Mouse (Mus musculus): ENCODE data around the gene Dgke. TPM values are rescaled to one million over a fixed set of nuclear protein-coding genes. Genes with fewer than 3 reads are reported as not detected.
"Not testable (repeated sequence)": the region's sequence is repeated elsewhere in the genome, so short reads cannot be mapped to it uniquely, and the experiment has no call there.

The Dgke gene
- total RNA-seq, 2 experiments from 2014 or later = 10.0 to 14.3 TPM

DNA sequence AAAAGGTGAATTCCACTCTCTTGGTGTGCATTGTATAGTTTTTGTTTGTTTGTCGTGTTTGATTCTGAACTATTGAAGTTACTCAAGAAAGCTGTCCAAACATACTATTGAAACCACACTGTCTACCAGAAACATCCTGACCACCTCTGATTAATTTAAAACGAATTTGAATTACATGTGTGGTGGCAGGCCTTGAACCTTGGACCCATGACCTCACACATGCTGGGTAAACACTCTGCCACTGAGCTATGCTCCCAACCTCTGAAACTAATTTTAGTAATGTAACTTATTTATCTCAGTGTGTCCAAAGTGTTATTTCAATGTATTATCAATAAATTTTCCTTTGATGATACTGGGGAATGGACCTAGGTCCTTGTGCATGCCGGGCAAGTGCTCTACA, 59.1 kb downstream of the Dgke start:
- DNase-seq = no peak
- intact Hi-C loops (cut with DNase I) = no loop called here

DNA sequence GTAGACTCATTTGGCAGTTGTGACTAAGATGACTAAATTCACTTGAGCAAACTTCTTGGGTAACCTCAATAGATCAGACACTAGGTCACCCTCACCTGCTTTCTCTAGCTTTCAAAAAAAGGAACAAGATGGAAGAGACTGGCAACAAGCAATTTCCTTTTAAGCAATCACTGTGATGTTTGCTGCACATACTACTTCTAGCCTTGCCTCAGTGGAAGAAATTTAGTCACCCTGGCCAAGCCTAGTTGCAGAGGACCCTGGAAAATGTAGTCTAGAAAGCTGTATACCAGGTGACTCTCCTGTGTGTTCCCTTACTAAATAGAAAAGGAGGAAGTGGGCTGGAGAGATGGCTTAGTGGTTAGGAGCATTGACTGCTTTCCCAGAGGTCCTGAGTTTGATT, 60.2 kb downstream of the Dgke start:
- no peak for DNase-seq
- intact Hi-C loops (cut with DNase I) = no loop called here

DNA sequence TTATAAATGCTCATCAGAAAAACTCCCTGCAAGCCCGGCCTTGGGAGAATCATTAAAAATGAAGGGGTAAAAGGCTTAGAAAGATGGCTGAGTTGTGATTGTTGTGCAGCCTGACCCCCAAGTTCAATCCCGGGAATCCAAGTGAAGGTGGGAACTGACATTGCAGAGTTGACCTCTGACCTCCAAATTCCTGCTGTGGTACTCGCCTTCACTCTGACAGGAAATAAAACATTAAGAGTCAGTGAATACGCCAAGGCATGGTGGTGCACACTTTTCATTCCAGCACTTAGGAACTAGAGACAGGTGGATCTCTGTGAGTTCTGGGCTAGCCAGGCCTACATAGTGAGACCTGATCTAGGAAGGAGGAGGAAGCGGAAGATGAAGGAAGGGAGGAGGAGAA, 61.2 kb downstream of the Dgke start:
- DNase-seq = no peak
- intact Hi-C loops (cut with DNase I) = loop anchor here (2.0 kb wide), 1 partner anchor 15 kb away; no protein-coding TSS in a partner anchor

DNA sequence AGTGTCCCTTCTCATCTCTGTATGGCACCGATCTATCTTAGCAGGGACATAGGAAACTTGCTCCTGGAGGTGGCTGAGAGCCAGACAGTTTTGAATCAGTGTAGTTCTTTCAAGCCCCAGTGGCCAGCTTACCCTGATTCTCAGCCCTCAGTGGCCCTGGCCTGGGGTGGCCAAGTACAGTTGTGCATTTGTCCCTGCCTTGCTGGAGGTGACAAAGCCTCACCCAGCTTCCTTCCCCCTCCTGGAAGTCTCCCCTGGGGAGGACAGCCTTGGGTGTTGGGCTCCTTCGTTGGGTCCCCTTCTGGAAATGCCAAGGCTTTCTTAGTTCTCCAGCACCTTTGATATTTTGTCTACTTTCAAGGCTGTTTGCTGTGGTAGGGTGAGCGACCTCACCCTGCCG, 62.9 kb downstream of the Dgke start:
- intact Hi-C loops (cut with DNase I) = loop anchor here (2.0 kb wide), 1 partner anchor 17 kb away; no protein-coding TSS in a partner anchor
- no peak for DNase-seq

DNA sequence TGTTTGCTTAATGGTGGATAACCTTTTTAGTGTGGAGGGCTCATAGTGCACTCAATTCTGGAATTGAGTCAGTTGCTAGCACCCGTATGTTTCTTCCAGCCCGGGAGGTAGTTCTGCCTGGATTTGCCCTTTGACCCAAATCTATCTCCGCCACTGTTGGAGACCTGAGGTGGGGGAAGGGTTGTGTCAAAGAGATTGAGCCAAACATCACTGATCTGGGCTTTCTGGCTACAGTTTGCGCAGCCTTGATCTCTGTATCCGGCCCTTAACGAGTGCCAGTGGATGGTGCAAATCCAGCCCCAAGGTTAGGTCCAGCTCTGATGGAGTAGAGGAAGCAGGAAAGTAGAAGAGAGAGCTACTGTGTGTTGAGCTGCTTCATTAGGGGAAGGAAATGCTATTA, 63.6 kb downstream of the Dgke start:
- DNase-seq = no peak
- intact Hi-C loops (cut with DNase I) = no loop called here

DNA sequence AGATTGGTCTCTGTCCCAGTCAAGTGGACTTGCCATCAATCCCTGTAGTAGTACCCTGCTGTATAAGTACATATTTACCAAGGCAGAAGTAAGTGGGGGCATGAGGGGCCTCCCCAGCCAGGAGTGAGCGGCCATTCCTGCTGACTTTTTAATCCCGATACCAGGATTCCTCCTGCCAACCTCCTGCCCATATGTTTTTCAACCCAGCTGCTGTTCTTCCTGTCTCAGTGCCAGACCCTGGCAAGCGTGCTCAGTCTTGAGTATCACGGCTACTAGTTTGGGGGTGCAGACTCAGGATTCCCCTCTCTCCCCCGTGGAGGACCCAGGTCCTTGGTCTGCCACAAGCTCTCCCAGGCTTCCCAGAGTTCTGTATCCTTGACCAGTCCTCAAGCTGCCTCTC, 64.0 kb downstream of the Dgke start:
- intact Hi-C loops (cut with DNase I) = no loop called here
- no peak for DNase-seq

DNA sequence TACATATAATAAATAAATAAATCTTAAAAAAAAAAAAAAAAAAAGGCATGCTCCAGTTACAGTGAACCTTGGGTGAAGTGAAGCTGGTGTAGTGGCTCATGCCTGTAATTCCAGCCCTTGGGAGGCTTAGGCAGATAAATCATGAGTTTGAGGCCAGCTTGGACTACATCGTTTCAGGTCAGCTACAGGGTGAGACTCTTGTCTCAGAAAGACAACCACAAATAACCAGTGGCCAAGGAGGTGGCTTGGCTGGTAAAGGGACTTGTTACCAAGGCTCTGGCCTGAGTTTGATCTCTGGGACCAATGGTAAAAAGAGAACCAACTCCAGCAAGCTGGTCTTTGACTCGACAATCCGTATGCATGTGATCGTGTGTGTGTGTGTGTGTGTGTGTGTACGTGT, 64.6 kb downstream of the Dgke start:
- DNase-seq = no peak
- intact Hi-C loops (cut with DNase I) = no loop called here

DNA sequence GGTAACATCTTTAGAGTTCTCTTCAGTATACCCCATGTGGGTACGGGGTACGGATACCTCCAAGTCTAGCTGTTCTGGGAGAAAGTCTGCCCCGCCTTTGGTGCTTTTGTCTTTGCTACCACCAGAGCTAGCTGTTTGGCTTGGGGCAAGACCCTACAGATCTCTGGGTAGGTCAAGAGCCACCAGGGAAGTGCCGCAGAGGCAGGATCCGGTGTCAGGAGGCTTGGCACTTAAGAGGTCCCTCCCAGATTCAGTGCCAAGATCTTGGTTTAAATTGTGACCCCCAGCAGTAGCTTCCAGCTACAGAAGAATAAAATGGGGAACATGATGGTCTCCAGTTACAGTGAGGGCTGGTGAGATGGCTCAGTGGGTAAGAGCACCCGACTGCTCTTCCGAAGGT, 65.1 kb downstream of the Dgke start:
- intact Hi-C loops (cut with DNase I) = no loop called here
- DNase-seq = no peak

DNA sequence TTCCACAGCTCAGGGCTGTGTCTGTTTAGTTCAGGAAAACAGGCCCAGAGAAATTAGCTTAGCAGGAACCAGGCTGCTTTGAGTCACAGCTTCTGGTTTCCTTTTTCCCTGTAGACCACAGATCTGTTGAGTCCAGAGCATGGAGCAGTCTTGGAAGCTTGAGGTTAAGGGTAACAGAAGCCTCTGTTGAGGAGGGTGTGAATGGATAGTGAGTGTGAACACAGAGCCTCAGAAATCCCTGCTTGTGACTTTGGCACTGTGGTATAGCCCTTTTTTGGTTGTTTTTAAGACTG, 66.2 kb downstream of the Dgke start:
- intact Hi-C loops (cut with DNase I) = no loop called here
- DNase-seq = no peak

DNA sequence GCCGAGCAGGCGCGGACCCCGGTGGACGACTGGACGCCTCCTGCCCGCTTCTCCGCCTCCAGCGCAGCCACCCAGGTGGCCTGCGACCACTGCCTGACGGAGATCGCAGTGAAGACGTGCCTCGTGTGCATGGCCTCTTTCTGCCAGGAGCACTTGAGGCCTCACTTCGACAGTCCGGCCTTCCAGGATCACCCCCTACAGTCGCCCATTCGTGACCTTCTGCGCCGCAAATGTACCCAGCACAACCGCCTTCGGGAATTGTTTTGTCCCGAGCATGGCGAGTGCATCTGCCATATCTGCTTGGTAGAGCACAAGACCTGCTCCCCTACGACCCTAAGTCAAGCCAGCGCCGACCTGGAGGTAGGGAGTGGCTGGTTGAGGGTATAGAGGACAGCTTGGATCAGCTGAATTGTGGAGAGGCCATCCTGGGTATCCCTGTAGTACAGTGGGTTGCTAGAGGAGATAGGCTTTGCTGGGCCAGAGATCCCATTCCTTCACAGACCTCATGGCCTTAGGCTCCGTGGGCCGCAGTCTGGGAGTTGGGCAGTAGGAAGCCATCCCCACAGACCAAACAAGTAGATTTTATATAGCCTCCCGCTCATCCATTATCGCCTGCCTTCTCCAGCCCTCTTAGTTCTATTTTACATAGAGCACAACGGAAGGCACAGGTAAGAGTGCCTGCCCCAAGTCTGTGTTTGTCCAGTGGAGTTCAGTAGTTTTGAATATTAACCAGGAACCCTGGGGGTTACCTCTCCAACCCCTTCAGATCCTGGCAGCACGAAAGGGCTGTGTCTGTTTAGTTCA, 66.7 kb downstream of the Dgke start:
- intact Hi-C loops (cut with DNase I) = loop anchor here (2.0 to 10.0 kb wide), 2 partner anchors 69 to 1915 kb away; no protein-coding TSS in a partner anchor
- peak in 1 of 2 experiments; percentile 40 for DNase-seq

DNA sequence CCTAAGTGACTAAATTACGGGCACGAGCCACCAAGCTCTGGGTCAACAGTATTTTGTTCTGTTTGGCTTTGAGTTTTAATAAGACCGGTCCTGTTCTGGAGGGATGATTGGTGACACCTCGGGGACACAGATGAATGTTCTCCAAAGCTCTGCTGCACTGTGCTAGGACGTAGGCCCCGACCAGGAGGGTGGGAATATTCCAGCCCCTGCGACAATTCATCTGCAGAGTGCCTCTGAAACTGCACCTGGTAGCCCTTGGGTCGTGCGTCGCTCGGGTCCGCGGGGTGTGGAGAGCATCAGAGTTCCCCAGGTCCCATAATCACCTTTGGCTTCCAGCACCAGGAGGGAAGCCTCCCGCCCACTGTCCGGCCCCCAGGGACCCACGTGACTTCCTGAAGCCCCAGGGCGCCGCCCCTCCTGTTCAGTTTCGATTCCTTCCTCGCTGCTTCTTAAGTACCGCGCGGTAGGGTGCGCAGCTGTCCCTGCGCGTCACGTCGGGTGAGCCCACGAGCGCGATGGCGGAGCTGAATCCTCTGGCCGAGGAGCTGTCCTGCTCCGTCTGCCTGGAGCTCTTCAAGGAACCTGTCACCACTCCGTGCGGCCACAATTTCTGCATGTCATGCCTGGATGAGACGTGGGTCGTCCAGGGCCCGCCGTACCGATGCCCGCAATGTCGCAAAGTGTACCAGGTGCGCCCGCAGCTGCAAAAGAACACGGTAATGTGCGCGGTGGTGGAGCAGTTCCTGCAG, 67.5 kb downstream of the Dgke start, which contains the start of gene Trim25:
TSS of gene Trim25 (plus strand) at position 403 of the 749 bp plus-strand sequence.
- peak; percentile 95 to 96 for DNase-seq
- intact Hi-C loops (cut with DNase I) = loop anchor here (2.0 to 10.0 kb wide), 2 partner anchors 70 to 1916 kb away; no protein-coding TSS in a partner anchor

DNA sequence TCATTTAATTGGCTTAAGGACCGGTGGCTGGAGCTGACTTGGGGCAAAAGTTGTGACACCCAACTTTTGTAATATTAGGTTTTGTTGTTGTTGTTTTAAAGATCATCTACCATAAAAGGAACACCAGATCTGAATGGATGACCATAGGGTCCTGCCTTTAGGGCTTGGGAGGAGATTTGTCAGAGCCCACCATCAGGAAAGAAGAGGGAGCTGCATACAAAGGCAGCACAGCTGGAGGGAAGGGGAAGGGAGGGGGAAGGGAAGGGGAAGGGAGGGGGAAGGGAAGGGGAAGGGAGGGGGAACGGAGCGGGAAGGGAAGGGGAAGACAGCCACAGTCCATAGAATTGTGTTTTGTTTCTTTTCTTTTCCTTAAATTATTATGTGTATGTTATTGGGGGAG, 68.2 kb downstream of the Dgke start:
- no peak for DNase-seq
- intact Hi-C loops (cut with DNase I) = loop anchor here (2.0 to 10.0 kb wide), 2 partner anchors 70 to 1916 kb away; no protein-coding TSS in a partner anchor

DNA sequence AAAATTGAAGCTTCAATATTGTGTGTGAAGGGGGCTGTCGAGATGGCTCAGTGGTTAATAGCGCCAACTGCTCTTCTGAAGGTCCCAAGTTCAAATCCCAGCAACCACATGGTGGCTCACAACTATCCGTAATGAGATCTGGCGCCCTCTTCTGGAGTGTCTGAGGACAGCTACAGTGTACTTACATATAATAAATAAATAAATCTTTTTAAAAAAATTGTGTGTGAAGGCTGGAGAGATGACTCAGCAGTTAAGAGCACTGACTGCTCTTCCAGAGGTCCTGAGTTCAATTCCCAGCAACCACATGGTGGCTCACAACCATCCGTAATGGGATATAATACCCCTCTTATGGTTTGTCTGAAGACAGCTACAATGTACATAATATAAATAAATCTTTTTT, 69.3 kb downstream of the Dgke start:
- not testable (repeated sequence) for DNase-seq
- intact Hi-C loops (cut with DNase I) = loop anchor here (10.0 kb wide), 1 partner anchor 1917 kb away; no protein-coding TSS in a partner anchor

DNA sequence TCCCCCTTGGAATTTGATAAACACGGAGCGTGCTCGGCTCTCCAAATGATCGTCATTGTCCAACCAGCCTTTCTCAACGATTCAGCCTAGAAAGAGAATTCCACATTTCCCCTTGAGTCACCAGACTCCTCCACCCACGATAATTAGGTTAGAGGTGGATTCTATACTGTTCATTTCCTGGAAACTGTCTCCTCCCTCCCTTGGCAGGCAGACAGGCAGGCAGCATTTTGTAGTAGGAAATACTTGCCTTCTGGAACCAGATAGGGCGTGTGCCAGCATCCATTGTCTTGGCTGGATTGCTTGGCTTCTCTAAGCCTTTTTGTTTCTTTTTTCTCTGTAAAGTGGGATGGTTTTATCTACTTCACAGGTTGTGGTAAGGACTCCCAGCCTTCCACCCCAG, 70.2 kb downstream of the Dgke start:
- intact Hi-C loops (cut with DNase I) = loop anchor here (10.0 kb wide), 1 partner anchor 1918 kb away; no protein-coding TSS in a partner anchor
- peak in 1 of 2 experiments; percentile 52 for DNase-seq

DNA sequence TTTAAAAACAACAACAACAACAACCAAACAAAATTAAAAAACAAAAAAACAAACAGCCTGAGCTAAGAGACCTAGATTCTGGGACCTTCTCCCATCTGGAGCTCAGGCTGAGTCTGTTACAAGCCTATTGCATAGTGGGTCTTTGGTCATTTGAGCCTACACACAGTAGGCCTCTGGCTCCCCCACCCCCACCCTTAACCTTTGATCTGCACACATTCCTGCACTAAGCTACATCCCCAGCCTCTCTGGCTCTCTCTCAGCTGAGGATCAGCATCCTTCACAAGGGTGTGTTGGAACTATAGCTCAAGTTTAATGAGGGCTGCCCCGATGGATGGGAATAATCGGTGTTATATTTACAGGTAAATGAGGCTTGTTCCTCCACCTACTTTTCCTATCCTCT, 71.0 kb downstream of the Dgke start:
- no peak for DNase-seq
- intact Hi-C loops (cut with DNase I) = loop anchor here (10.0 kb wide), 1 partner anchor 1919 kb away; no protein-coding TSS in a partner anchor

DNA sequence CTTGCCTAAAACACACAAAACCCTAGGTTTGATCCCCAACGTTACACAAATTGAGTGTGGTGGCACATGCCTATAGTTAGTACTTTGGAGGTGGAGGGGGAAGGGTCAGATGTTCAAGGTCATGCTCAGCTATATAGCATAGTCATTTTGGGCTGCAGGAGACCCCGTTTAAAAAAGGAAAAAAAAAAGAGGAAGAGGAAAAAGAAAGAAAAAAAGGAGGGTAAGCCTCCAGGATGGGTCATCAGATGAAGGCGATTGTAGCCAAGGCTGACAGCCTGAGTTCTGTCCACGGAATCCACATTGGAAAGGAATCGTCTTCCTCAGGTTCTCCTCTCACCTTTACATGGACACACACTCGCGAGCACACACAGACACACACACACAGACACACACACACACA, 72.2 kb downstream of the Dgke start:
- intact Hi-C loops (cut with DNase I) = loop anchor here (10.0 kb wide), 1 partner anchor 1920 kb away; no protein-coding TSS in a partner anchor
- DNase-seq = no peak

DNA sequence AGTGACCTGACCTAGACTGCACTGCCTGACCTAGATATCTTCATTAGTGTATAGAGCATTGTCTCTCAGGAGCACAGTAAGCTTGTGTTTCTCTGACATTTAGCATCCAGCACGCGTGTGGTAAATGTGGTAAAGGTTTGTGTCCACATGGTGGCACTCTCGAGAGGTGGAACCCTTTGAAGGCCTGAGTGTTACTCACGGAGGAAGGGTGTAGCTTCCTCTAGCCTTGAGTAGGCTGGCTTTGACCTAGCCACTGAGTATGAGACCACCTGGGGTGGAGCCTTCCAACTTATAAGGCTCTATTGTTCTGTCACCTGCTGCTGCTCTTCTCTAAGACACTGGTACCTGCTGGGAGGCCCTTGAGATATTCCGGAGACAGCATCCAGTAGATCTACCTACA, 73.0 kb downstream of the Dgke start:
- DNase-seq = peak; percentile 66 to 67
- intact Hi-C loops (cut with DNase I) = loop anchor here (1.0 to 10.0 kb wide), 2 partner anchors 46 to 1921 kb away; no protein-coding TSS in a partner anchor

DNA sequence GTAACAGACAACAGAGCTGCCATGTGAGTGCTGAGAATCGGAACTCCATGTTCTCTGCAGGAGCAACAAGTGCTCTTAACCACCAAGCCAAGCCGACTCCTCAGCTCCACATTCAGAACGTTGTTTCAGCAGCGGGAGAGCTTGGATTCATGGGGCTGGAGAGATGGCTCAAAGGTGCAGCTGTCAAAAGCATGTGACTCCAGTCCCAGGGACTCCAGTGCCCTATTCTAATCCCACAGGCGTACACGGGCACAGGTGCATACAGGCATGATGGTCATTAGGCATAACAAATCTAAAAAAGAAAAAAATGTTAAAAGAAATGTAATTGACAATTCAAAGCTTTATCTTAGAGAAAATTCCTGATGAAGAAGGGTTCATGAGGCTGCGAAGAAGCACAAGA, 73.5 kb downstream of the Dgke start:
- intact Hi-C loops (cut with DNase I) = loop anchor here (1.0 to 10.0 kb wide), 2 partner anchors 46 to 1922 kb away; no protein-coding TSS in a partner anchor

DNA sequence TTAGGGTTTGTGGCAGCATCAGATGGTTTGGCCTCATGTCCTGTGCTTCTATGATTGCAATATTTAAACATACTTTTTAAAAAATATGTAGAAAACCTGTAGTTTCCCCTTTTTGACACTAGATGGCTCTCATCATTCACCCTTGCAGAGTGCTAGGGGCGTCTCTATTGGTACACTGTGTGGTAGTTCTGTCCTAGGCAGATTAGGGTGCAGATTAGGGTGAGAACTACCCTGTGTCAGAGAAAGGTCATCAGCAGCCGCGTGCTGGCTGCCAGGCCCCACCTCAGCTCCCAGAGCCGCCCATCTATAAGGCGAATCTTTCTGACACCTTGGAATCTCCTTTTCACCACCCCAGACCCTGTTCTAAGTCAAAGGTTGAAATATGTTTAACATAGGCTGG, 77.1 kb downstream of the Dgke start:
- intact Hi-C loops (cut with DNase I) = loop anchor here (2.0 to 5.0 kb wide), 2 partner anchors 79 to 313 kb away; partner anchors contain the start of gene Nog

More for the DNA sequence above, 73.5 kb downstream of the Dgke start:
- no peak for DNase-seq

DNA sequence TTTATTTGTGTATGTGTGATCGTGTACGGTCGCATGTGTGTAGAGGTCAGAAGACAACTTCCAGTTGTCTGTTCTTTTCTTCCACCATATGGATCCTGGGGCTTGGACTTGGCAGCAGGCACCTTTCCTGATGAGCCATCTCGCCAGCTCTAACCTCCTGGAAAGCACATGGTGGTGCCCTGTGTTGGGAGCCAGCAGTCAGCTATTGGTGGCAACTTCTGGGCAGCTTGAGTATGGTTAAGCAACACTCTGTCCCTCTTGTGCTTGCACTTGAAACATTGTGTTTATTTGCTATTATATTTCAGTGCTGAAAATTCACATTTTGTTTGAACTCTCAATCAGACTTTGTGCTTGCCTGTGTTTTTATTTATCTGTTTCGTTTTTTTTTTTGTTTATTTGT, 77.7 kb downstream of the Dgke start:
- no peak for DNase-seq
- intact Hi-C loops (cut with DNase I) = loop anchor here (2.0 to 5.0 kb wide), 2 partner anchors 80 to 313 kb away; partner anchors contain the start of gene Nog

More for the DNA sequence above, 77.1 kb downstream of the Dgke start:
- no peak for DNase-seq

DNA sequence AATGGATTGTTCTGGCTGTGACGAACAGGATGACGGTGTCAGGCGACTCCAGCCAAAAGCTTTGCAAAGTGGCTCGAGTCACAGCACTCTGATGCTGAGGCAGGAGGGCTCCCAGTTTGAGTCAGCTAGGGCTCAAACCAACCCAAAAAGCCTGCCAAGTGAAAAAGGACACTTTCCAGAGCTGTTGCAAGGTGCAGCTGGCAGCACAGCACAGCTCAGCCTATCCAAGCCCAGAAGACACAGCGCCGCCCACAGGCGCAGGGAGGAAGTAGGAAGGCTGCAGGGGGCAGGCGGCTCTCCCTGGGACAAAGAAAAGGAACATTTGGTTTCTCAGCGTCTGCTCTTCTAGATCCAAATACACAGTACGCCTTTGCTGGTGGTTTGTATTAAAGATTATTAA, 80.0 kb downstream of the Dgke start:
- DNase-seq = no peak
- intact Hi-C loops (cut with DNase I) = loop anchor here (5.0 kb wide), 1 partner anchor 316 kb away; the partner anchor contains the start of gene Nog
